Mouse (Mus musculus): ENCODE measurements at regions not wholly inside any gene's neighbourhood (a gene's known extent, or its start where the extent isn't known, plus 50 kb on each side); places are given as distances from the start of the nearest gene placed in this dataset.

- no peak overlapping the region for H3K4me3 ChIP-seq (ENCODE audit: low read depth, low read length)
- H3K9ac ChIP-seq (ENCODE audit: low read depth, low read length): no peak overlapping the region
- WGBS: 65% methylated on average over 5 of the region's 5 CpGs
- H3K9me3 ChIP-seq (ENCODE audit: control insufficient read depth, low read length): no peaks in the 10 kb centered on the region
- no peak overlapping the region for H3K27ac ChIP-seq (ENCODE audit: low read depth, low read length)
- H3K4me2 ChIP-seq (replicated peaks; ENCODE audit: low read depth, low read length): no peak overlapping the region
- DNase-seq (ENCODE audit: low spot score) (no peak), ATAC-seq (ENCODE audit: low FRiP score) (peak; percentile 10; the same call in 1 of the 2 replicates)
- H3K27me3 ChIP-seq (ENCODE audit: control insufficient read depth, insufficient read depth, low read length): no peaks in the 10 kb centered on the region
- no peaks in the 10 kb centered on the region for H3K4me1 ChIP-seq (replicated peaks; ENCODE audit: control insufficient read depth, insufficient read depth, low read length)
- no peaks in the 10 kb centered on the region for H3K36me3 ChIP-seq (ENCODE audit: control insufficient read depth, insufficient read depth, low read length)
Observed at GRCm38 (mm10) chr15:49812885-49813284, 4071.8 kb upstream of the Gm7489 start.

DNA sequence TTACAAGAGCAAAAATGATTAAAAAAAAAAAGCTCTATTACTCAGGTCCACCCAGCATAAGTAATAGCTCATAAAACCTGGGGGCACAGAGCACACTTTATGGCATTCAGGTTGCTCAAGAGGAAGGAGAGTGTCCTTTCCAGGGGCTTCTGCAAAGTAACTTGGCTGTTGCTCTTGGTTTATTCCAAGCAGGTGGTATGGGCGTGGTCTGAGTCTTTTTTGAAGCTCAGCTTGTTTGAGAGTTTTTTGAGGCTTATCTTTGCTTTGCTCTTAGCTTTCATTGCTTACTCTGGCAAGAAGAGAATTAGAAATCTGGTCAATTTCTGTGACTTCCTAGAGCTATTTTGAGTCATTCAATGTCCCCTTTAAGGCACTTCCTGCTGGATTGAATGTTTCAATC lies 4024.4 kb upstream of the Gm7489 start:
- Histone ChIP-seq H3K27ac (ENCODE audit: low read depth, low read length) (no peak overlapping the region), H3K4me1 (replicated peaks; ENCODE audit: control insufficient read depth, insufficient read depth, low read length) (no peaks in the 10 kb centered on the region), H3K27me3 (ENCODE audit: control insufficient read depth, insufficient read depth, low read length) (no peaks in the 10 kb centered on the region), H3K4me2 (replicated peaks; ENCODE audit: low read depth, low read length) (no peak overlapping the region), H3K9me3 (ENCODE audit: control insufficient read depth, low read length) (no peaks in the 10 kb centered on the region), H3K36me3 (ENCODE audit: control insufficient read depth, insufficient read depth, low read length) (no peaks in the 10 kb centered on the region), H3K4me3 (ENCODE audit: low read depth, low read length) (no peak overlapping the region), H3K9ac (ENCODE audit: low read depth, low read length) (no peak overlapping the region)
- no peak for ATAC-seq (ENCODE audit: low FRiP score)
- 82% methylated on average over 1 of the region's 1 CpGs for WGBS
- no peak for DNase-seq (ENCODE audit: low spot score)

- 67% methylated on average over 4 of the region's 4 CpGs for WGBS
- Histone ChIP-seq H3K36me3 (ENCODE audit: control insufficient read depth, insufficient read depth, low read length) (no peaks in the 10 kb centered on the region), H3K9ac (ENCODE audit: low read depth, low read length) (no peak overlapping the region), H3K4me1 (replicated peaks; ENCODE audit: control insufficient read depth, insufficient read depth, low read length) (no peaks in the 10 kb centered on the region), H3K27ac (ENCODE audit: low read depth, low read length) (no peak overlapping the region), H3K4me3 (ENCODE audit: low read depth, low read length) (no peak overlapping the region), H3K27me3 (ENCODE audit: control insufficient read depth, insufficient read depth, low read length) (no peaks in the 10 kb centered on the region), H3K4me2 (replicated peaks; ENCODE audit: low read depth, low read length) (no peak overlapping the region), H3K9me3 (ENCODE audit: control insufficient read depth, low read length) (no peaks in the 10 kb centered on the region)
- DNase-seq (ENCODE audit: low spot score) (no peak), ATAC-seq (ENCODE audit: low FRiP score) (no peak)
Observed at GRCm38 (mm10) chr15:49874555-49874954, 4010.2 kb upstream of the Gm7489 start.

DNA sequence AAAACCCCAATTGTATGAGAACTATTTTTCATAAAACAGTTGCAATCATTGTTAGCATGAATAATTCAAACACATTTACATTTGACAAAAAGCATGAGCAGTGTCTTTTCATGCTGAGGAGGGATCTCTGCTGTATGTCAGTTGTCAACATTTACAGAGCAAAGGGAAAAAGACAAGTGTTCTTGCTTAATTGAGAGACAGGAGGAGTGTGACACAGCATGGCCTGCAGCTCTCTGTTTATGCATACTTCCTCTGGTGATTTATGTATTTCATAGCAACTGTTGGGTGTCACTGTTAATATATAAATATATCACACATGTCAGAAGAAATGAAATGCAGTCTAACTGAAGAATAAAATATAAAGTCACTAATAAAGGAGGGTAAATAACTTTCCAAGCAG lies 3998.8 kb upstream of the Gm7489 start:
- Histone ChIP-seq H3K9ac (ENCODE audit: low read depth, low read length) (no peak overlapping the region), H3K4me2 (replicated peaks; ENCODE audit: low read depth, low read length) (no peak overlapping the region), H3K36me3 (ENCODE audit: control insufficient read depth, insufficient read depth, low read length) (no peaks in the 10 kb centered on the region), H3K27me3 (ENCODE audit: control insufficient read depth, insufficient read depth, low read length) (no peaks in the 10 kb centered on the region), H3K4me1 (replicated peaks; ENCODE audit: control insufficient read depth, insufficient read depth, low read length) (no peaks in the 10 kb centered on the region), H3K4me3 (ENCODE audit: low read depth, low read length) (no peak overlapping the region), H3K9me3 (ENCODE audit: control insufficient read depth, low read length) (no peaks in the 10 kb centered on the region), H3K27ac (ENCODE audit: low read depth, low read length) (no peak overlapping the region)
- DNase-seq (ENCODE audit: low spot score): no peak
- ATAC-seq (ENCODE audit: low FRiP score): no peak

GRCm38 (mm10) chr15:49896045-49896444 lies 3988.7 kb upstream of the Gm7489 start:
- ATAC-seq (ENCODE audit: low FRiP score) (no peak), DNase-seq (ENCODE audit: low spot score) (no peak)
- no peaks in the 10 kb centered on the region for H3K27me3 ChIP-seq (ENCODE audit: control insufficient read depth, insufficient read depth, low read length)
- H3K4me1 ChIP-seq (replicated peaks; ENCODE audit: control insufficient read depth, insufficient read depth, low read length): no peaks in the 10 kb centered on the region
- H3K9me3 ChIP-seq (ENCODE audit: control insufficient read depth, low read length): no peaks in the 10 kb centered on the region
- H3K27ac ChIP-seq (ENCODE audit: low read depth, low read length): no peak overlapping the region
- H3K36me3 ChIP-seq (ENCODE audit: control insufficient read depth, insufficient read depth, low read length): no peaks in the 10 kb centered on the region
- H3K9ac ChIP-seq (ENCODE audit: low read depth, low read length): no peak overlapping the region
- WGBS: 85% methylated on average over 4 of the region's 4 CpGs
- H3K4me3 ChIP-seq (ENCODE audit: low read depth, low read length): no peak overlapping the region
- no peak overlapping the region for H3K4me2 ChIP-seq (replicated peaks; ENCODE audit: low read depth, low read length)

GRCm38 (mm10) chr15:49898783-49899182 lies 3985.9 kb upstream of the Gm7489 start:
- ATAC-seq (ENCODE audit: low FRiP score): no peak
- no peak for DNase-seq (ENCODE audit: low spot score)
- H3K27ac ChIP-seq (ENCODE audit: low read depth, low read length): no peak overlapping the region
- no peak overlapping the region for H3K4me2 ChIP-seq (replicated peaks; ENCODE audit: low read depth, low read length)
- H3K27me3 ChIP-seq (ENCODE audit: control insufficient read depth, insufficient read depth, low read length): no peaks in the 10 kb centered on the region
- H3K4me1 ChIP-seq (replicated peaks; ENCODE audit: control insufficient read depth, insufficient read depth, low read length): no peaks in the 10 kb centered on the region
- 81% methylated on average over 3 of the region's 3 CpGs for WGBS
- no peak overlapping the region for H3K4me3 ChIP-seq (ENCODE audit: low read depth, low read length)
- H3K9ac ChIP-seq (ENCODE audit: low read depth, low read length): no peak overlapping the region
- no peaks in the 10 kb centered on the region for H3K36me3 ChIP-seq (ENCODE audit: control insufficient read depth, insufficient read depth, low read length)
- no peaks in the 10 kb centered on the region for H3K9me3 ChIP-seq (ENCODE audit: control insufficient read depth, low read length)

DNA sequence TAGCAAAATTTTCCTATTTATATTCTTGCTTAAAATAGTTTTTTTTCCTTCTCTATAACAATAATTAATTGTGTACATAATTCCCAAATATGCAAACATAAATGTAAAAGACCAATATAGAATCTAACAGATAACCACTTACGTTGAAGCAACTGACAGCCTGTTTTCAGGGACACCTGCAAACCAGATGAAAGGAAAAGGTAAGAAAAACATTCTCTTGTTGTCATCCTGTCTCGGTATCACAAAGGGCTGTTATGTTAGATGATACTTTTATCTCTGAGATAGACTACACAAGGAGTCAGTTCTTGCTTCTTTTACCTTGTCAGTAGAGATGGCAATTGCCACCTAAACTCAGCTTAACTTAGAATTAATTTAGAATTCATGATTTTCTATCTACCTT lies 3984.9 kb upstream of the Gm7489 start:
- Histone ChIP-seq H3K9me3 (ENCODE audit: control insufficient read depth, low read length) (no peaks in the 10 kb centered on the region), H3K27me3 (ENCODE audit: control insufficient read depth, insufficient read depth, low read length) (no peaks in the 10 kb centered on the region)

More for the DNA sequence above, 3984.9 kb upstream of the Gm7489 start:
- no peak overlapping the region for H3K27ac ChIP-seq (ENCODE audit: low read depth, low read length)
- ATAC-seq (ENCODE audit: low FRiP score) (no peak), DNase-seq (ENCODE audit: low spot score) (no peak)
- WGBS: 78% methylated on average over 2 of the region's 2 CpGs
- no peak overlapping the region for H3K4me2 ChIP-seq (replicated peaks; ENCODE audit: low read depth, low read length)
- no peaks in the 10 kb centered on the region for H3K36me3 ChIP-seq (ENCODE audit: control insufficient read depth, insufficient read depth, low read length)
- H3K9ac ChIP-seq (ENCODE audit: low read depth, low read length): no peak overlapping the region
- no peak overlapping the region for H3K4me3 ChIP-seq (ENCODE audit: low read depth, low read length)
- no peaks in the 10 kb centered on the region for H3K4me1 ChIP-seq (replicated peaks; ENCODE audit: control insufficient read depth, insufficient read depth, low read length)
